Mouse (Mus musculus) heart, postnatal 0 days (tissue): ENCODE measurements around the gene Malsu1.

Source experiments
- CTCF ChIP-seq: IDR thresholded peaks from 2 replicates; pipeline ENCODE4 v1.5.1; 2016; ENCODE audit warnings: antibody characterized with exemption, control low read depth, low read depth
- EP300 ChIP-seq: IDR thresholded peaks from 2 replicates; pipeline ENCODE4 v1.6.1; 2016; ENCODE audit warnings: antibody characterized with exemption, low read depth

DNA sequence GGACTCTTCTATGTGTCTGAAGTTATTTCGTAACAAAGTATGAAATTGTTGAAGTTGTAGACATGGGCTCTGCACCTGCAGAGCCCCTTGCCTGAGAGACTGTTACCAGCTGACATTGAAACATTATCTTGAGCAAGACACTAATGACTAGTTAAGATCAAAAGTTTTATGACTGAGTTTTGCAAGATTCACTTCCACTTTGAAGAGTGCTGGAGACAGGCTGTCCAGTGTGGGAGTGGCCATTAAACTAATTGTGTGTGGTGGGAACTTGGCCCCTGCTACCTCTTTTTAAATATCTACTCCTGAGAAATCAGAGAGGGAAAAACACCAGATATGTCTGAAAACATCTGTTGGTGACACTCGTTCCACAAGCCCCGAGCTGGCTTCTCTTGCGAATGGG, 42.4 kb upstream of the Malsu1 start:
- TF ChIP-seq CTCF (no peak), EP300 (no peak)
